Mouse (Mus musculus) lung, adult 18-20 months (tissue): ENCODE results near the gene Gm20489.

Source experiments
- DNase-seq, 2 experiments: peaks; one replicate each; pipeline ENCODE4 v3.0.0; 2022; ENCODE audit warnings: mixed read lengths in 2 of 2

The Gm20489 gene

DNA sequence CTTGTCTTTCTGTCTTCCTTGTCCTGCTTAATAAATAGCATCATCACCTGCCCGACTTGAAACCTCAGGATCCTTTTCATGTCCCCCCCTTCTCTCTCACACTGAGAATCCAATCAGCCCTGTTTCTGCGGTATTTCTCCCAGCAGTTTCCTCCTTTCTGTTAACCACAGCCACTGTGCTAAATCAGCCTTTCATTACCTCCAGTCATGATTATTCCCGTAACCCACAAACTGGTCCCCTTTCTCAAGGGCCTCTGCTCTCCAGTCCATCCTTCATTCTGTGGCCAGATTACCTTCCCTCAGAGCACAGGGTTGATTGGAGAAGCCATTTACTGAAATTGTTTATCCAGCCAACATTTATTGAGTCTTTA is at the start of gene Gm20489:
TSS of gene Gm20489 (minus strand) at position 269 of the 370 bp plus-strand sequence.
- DNase-seq = no peak

DNA sequence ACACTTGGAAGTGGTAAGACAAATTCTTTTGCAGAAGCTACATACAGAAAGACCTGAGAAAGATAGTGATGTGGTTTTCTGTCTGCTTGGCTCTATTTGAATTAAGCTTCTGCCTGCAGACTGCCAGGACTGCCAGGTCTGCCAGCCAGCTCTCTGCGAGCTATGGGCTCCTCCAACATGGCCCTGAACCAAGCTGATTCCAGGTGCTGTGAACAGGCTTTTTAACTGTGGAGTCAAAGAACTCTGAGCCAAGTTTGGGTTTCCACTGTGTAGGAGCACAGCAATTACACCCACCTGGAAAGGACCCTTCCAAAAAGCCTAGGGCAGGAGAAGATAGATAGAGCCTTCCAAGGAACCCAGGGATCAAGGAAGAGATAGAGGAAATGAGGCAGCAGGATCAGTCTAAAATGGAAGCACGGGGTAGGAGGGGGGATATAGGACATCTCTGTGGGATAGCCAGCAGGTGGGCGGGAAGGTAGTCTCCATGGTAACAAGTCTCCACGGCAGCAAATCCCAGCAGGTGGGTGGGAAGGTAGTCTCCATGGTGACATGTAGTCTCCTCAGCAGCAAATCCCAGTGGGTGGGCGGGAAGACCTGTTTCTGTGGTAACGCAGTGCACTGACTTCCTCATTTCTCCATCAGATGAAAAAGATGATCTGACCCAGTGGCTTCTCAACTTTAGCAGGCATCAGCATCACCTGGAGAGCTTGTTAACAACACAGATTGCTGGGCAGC is 45.0 kb upstream of the Gm20489 start:
- DNase-seq = no peak

DNA sequence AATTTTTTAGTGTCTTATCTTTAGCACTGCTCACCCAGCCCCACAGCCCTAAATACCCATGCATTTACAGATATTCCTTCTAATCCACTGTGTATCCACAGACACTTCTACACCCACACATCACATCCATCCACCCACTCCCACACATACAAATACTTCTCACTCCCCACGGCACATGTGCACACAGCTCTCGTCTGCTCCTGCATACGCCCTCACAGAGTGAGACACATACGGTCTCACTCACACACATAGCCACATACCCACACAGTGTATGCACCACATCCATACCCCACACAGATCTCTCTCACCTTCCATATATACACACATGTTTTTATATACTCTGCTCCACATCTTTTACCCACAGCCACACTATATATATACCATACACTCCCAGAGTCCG is 40.5 kb upstream of the Gm20489 start:
- DNase-seq = no peak

DNA sequence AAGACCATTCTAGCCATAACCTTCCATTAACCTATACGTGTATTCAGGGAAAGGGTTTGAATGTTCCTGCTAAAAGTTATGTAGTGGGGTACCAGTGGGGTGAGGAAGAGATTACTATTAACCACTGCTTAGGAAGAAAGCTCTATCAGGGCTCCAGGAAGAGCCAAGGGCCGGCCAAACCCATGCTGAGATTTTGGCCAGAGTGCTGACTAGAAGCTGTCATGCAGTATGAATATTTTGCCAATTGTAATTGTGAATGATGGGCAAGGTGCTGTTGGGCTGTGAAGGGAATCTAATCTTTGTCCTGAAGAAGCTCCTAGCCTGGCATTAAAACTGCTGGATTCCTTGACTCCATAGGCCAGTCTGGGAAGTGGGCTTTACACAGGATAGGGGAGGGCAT is 35.8 kb upstream of the Gm20489 start:
- DNase-seq = no peak

DNA sequence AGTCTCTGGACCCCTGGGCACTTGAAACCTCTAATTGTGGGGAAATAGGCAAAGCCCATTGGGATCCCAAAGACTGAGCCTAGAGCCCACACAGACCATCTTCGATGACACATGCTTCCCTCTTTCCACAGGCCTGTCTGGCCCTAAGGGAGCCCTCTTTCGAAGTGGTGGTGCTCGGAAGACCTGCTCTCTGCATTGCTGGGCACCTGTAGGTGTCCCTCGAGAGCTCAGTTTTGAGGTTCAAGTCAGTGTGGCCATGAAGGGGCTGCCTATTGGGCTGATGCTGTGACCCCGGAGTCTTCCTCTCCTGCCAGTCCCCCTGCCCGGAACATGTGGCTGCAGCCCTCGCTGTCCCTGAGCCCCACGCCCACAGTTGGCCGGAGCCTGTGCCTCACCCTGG is 32.8 kb upstream of the Gm20489 start:
- no peak for DNase-seq

DNA sequence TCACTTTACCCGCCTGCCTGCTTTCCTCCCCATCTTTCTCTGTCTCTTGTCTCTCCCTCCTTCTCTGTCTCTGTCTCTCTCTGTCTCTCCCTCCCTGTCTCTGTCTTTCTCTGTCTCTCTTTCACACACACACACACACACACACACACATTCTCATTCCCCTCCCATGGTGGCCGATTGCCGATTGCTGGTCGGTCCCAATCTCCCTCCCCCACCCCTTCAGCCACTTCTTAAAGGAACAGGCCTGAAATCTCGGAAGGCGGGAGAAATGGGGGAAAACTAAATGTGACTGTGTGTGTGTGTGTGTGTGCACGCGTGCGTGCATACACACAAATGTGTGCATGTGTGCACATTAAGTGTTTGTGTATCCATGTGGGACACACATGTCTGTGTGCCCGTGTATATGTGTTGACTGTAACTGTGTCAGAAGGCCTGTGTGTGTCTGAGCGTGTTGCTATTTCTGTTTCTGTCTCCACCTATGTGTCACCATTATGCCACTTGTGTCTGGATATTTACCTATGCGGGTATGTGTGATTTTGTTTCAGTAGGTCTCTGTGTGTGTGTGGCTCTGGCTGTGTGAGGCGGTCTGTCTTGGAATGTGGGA is 31.7 kb upstream of the Gm20489 start:
- no peak for DNase-seq

DNA sequence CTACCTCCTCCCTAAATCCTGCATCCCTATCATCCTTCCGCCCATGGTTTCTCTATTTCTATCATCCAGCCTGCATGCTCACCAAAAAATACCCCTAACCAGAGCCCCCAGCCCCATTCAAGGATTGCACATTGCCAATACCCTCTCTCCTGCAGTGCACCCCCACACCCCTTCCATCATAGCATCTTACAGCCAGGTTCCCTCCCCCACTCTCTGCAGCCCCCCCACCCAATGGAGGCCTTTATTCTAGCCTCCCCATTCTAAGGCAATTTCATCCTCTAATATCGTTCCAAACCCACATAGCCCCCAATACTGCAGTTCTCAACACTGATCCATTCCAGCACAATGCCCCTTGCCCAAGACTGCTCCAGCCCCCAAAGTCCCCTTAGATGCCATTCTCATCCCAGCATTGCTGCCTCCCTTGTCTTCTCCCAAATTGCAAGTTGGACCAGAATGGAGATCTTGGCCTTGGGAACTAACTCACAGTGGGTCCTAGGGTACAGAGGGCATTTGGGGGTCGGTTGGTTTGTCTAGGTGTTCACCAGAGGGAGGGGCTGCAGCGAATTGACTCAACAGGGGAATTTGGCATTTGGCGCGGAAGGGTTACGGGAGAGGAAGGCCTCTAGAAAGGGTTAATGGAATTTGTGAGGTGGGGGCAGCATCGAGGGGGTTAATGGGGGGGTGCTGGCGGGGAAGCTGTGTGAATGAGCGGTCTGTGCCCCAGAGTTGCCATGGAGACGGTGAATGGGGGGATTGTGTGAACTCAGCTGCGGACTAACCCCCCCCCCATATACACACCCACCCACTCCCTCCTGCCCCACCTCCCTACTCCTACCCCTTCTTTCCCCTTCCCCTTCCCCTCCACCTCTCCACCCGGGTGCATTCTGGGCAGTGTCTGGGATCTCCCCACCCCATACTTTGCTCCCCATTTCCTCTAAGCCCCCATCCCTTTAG is 30.9 kb upstream of the Gm20489 start:
- no peak for DNase-seq

DNA sequence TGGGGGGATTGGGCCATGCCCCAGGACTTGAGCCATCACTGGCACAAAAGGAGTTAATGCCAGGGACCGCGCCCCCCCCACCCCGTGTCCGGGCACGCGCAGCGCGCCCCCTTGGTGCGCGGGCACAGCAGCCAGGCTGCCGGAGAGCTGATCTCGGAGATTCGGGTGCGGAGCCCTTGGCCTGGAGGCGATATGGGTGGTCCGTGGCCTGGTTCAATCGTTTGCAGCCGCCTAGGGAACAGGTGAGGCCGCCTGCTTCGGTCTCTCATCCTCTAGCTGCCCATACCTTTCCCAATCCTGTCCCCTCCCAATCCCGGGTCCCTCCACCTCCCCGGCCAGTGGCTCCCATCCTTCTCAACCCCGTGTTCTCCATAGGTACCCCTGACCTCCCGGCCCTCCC is 30.2 kb upstream of the Gm20489 start, which contains the start of gene Nlgn3:
TSS of gene Nlgn3 (plus strand) at position 114 of the 400 bp plus-strand sequence.
- DNase-seq = no peak

DNA sequence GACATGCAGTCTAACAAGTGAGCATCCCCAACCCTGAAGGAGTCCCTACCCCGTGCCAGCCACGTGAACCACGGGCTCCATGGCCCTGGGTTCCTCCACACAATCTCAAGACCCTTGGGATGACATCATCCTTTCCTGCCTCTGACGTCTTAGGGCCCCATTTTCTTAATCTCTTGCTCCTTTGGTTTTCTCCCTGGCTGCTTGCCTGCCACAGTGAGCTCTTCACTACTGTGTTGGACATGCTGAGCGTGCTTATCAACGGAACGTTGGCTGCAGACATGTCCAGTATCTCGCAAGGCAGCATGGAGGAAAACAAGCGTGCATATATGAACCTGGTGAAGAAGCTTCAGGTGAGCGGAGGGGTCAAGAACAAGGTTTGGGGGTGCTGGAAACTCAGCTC is 21.3 kb upstream of the Gm20489 start:
- no peak for DNase-seq

DNA sequence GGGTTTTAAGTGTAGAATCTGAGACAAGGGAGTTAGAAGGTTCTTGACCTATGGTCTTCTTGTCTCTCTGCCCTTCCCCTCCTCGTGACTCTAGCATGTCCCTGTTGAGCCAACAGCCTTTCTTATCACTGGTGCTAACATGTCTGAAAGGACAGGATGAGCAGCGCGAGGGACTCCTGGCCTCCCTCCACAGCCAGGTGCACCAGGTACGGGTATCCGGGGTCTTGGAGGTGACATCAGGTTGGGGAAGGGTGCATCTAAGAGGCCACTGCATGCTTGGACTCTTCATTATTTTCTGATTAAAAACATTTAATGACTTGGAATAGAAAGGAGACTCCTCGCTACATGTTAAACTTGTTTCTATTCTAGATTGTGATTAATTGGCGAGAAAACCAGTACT is 20.2 kb upstream of the Gm20489 start:
- DNase-seq = no peak

DNA sequence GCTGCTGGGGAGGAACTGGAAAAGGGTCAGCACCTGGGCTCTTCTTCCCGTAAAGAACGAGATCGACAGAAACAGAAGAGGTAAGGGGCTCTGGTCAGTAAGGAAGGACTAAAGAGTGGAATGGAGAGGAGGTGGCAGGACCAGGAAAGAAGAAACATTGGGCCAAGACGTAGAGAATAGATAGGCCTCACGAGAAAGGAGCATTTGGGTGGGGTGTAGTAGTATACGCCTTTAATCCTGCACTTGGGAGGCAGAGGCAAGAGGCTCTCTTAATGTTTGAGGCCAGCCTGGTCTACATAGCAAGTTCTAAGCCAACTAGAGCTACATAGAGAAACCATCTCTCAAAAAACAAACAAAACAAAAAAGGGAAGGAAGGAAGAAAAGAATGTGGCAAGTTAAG is 19.6 kb upstream of the Gm20489 start:
- DNase-seq = no peak

DNA sequence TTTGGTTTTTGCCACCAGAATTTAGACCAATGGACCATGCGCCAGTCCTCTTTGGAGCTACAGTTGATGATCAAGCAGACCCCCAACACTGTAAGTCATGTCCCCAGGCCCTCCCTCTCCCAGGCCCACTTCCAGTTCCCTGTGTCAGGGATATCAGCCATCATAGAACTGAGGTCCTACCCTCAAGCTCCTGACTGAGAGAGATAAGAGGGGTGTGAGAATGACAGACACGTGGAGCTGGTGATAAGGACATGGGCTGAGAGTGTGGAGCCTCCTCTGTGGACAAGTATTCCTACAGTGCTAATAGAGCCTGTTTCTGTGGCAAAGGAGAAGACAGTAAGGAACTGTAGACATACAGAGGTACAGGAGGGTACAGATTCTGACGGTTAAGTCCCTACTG is 18.7 kb upstream of the Gm20489 start:
- no peak for DNase-seq

DNA sequence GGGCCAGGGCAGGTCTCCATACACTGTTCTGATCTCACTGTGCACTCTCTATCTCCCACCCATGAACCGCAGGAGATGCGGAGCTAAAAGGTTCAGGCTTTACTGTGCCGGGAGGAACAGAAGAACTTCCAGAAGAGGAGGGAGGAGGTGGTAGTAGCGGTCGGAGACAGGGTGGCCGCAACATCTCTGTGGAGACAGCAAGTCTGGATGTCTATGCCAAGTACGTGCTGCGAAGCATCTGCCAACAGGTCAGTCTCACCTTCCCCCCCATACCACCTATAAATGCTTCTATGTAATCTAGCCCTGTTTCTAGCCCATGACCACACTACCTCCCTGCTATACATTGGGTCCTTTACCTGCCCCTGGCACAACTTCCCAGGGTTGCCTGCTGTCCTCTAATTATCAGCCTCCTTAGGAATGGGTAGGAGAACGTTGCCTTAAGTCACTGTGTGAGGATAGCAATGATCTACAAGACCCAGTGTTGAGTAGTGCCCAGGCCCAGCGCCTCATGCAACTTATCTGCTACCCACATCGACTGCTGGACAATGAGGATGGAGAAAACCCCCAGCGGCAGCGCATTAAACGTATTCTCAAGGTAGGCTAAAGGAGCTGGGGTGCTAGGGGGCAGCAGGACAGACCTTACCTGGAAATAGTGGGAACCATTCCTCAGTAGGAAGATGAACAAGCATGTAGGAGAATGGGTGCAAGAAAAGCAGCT is 17.3 kb upstream of the Gm20489 start:
- DNase-seq = no peak

DNA sequence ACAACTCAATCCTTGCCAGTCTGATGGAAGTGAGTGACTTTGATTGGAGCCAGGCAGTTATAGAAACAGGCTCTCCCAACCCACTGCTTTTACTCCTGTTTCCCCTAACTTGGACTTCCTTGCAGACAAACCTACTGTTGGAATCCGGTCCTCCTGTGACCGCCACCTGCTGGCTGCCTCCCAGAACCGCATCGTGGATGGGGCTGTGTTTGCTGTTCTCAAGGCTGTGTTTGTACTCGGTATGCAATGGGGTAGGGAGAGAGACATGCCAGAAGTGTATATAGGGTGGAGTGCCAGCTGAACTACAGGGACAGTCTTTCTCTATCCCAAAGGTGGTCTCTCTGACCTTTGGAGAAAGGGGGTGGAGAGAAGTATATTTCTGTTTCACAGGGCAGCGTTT is 16.7 kb upstream of the Gm20489 start:
- DNase-seq = peak; percentile 48 to 50

DNA sequence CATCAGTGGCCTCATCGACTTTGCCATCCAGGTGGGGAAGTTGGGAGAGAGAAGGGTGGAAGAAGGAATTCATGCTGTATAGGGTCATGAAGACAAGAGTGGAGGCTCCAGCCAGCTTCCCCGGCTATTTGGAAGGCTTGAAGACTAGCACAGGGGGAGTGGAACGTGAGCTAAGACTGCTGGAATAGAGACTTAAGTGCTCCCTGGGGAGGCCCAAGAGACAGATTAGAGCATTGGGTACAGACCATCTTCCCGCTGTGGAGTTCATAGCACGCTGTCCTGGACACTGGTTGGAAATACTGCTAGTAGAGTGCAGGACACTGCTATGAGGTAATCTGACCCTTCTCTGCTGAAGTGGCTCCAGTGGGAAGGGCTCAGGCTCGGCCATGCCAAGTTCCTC is 14.0 kb upstream of the Gm20489 start:
- no peak for DNase-seq

DNA sequence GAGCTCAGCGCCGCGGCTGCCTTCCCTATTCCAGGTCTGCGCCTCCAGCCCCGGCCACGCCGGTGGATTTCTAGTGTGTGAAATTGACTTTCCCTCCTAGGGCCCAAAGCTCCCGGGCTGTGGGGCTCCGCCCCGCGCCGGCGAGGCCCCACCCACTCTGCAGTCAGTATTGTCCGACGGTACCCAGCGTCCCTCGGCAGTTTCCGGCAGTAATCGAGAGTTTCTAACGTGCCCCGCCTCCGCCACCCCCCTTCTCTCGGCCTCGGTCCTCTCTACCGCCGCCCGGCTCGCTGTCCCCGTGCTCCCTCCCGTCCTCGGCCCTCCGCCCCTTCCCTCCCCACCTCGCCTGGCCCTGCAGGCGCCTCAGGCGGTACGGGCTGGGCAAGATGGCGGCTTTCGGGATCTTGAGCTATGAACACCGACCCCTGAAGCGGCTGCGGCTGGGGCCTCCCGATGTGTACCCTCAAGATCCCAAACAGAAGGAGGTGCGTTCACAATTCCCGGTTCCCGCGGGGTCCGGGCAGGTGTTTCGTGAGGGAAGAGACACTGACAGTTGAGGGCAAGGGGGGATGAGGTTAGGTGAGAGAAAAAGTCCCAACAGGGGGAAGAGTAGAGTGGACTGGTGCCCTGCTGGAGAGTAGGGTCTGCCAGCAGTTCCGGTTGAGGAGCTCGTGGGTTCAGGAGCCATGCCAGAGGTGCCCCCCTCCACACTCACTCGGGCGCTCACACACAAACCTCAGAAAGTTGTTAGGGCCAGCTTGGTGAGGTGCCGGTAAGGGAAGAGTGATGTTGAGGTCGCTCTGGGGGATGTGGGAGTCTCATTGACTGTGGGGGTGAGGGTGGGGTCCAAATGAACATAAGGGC is 5.3 kb upstream of the Gm20489 start, which contains the start of gene Med12:
TSS of gene Med12 (plus strand) at position 156 of the 864 bp plus-strand sequence.
- DNase-seq = peak; percentile 93 to 95

DNA sequence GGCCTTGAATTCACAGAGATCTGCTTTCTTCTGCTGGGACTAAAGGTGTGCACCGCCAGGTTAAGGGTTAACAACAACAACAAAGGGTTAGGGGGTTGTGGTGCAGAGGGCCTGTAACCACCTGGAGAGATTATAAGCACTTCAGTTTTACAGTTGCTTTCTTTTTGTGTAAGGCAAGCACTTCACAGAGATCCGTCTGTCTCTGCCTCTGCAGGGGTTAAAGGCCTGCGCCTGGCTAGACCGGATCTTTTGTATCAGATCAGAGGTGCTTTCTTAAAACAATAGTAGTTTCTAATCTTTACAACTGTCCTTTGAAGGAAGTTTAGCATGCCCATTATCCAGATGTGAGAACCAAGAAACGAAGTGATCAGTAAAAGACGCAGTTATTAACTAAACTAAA is 4.6 kb upstream of the Gm20489 start:
- no peak for DNase-seq

DNA sequence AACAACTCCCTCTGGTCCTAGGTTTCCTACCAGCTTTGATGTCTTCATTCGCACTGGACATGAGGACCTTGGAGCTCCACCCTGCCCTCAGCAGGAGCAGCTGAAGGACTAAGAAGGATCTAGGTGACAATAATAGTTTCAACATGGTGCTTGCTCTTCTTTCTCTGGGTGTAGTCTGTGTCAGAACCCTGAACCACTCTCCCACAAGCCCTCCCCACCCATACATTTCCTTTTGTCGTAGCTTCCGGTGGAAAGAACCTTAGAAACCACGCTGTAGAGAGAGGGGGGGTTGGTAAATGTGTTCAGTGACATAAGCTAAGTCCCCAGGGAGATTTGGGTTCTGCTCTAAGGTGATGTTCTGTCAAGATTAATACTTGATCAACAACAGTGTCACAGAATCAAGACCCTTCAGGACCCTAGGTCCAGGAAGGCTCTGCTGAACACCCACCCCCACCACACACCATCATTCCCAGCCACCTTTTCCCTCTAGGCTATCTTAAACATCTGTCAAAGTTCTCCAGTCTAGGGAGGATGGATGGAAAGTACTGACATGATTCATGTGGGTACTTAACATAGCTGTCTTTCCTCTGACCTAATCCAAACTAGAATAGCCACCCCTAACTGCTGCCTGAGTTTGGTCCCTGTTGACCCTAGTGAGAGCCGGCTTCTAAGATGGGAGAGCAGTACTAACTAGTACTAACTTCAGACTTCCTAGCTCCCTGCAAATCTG is 633 bp downstream of the Gm20489 start, which contains the start of gene Il2rg:
TSS of gene Il2rg (minus strand) at position 231 of the 730 bp plus-strand sequence.
- DNase-seq = peak in 1 of 2 experiments; percentile 14

DNA sequence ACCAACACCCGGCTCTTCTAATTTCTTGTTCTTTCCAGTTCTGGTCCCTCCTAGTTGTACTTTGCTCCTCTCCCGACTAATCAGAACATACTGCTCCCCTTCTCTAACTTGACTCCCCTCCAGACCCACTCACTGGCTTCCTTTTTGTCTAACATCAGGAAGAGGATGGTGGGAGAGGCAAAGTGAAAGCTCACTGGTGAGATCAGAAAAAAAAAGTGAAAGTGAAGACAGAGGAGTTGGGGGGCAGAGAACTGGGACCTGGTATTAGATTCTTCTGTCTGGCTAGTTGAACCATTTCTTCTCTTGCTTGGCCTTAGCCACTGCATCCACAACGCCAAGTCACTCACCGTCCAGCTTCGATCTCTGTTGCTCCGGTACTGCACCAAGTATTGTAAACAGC is 2.2 kb downstream of the Gm20489 start:
- no peak for DNase-seq

DNA sequence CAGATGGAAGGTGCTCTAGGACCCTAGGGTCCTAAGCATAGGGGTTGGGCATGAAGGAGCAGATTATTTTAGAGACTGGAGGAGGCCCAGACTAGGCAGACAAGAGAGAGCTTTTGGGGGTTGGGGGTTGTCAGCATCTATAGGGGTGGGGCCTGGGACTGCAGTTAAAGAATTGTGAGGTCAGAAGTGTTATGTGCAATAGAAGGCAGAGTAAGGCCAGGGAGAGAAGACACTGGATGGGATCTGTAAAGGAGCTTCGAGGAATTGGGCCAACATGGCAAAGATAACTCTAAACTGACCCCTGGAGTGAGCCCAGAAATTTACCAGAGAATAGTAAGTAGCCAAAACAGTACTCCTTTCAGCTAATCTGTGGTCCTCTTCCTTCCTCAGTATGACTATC is 4.9 kb downstream of the Gm20489 start, which contains the start of gene Gm614:
TSS of gene Gm614 (minus strand) at position 101 of the 400 bp plus-strand sequence.
- DNase-seq = no peak
